Mouse (Mus musculus): ENCODE data around the gene Sgms1.

The Sgms1 gene

GRCm38 (mm10) chr19:32211293-32211585, 178.3 kb downstream of the Sgms1 start:
- DNase-seq (ENCODE audit: low read depth) = no peak

GRCm38 (mm10) chr19:32210450-32211292, 178.8 kb downstream of the Sgms1 start:
- peak; percentile 87 for DNase-seq (ENCODE audit: low read depth)

GRCm38 (mm10) chr19:32210099-32210449, 179.4 kb downstream of the Sgms1 start:
- peak; percentile 71 for DNase-seq (ENCODE audit: low read depth)

GRCm38 (mm10) chr19:32202131-32203114, 187.1 kb downstream of the Sgms1 start:
- DNase-seq (ENCODE audit: low read depth) = peak; percentile 47

- DNase-seq (ENCODE audit: low read depth) = peak; percentile 13
Observed at GRCm38 (mm10) chr19:32199861-32200574, 189.5 kb downstream of the Sgms1 start.

GRCm38 (mm10) chr19:32199133-32199532, 190.4 kb downstream of the Sgms1 start:
- peak; percentile 15 for DNase-seq (ENCODE audit: low read depth)

- peak; percentile 32 for DNase-seq (ENCODE audit: low read depth)
Observed at GRCm38 (mm10) chr19:32198494-32199106, 190.9 kb downstream of the Sgms1 start.

- peak; percentile 88 for DNase-seq (ENCODE audit: low read depth)
Observed at GRCm38 (mm10) chr19:32196976-32197819, 192.3 kb downstream of the Sgms1 start.

- peak; percentile 66 for DNase-seq (ENCODE audit: low read depth)
Observed at GRCm38 (mm10) chr19:32196222-32196621, 193.3 kb downstream of the Sgms1 start.

- no peak for DNase-seq (ENCODE audit: low read depth)
Observed at GRCm38 (mm10) chr19:32194863-32195262, 194.7 kb downstream of the Sgms1 start.

GRCm38 (mm10) chr19:32194074-32194473, 195.4 kb downstream of the Sgms1 start:
- DNase-seq (ENCODE audit: low read depth) = no peak

- DNase-seq (ENCODE audit: low read depth) = no peak
Observed at GRCm38 (mm10) chr19:32191596-32191995, 197.9 kb downstream of the Sgms1 start.

GRCm38 (mm10) chr19:32189961-32190360, 199.6 kb downstream of the Sgms1 start:
- no peak for DNase-seq (ENCODE audit: low read depth)

- no peak for DNase-seq (ENCODE audit: low read depth)
Observed at GRCm38 (mm10) chr19:32189036-32189436, 200.5 kb downstream of the Sgms1 start.

GRCm38 (mm10) chr19:32186594-32187092, 202.9 kb downstream of the Sgms1 start:
- DNase-seq (ENCODE audit: low read depth) = peak; percentile 83

- DNase-seq (ENCODE audit: low read depth) = peak; percentile 28
Observed at GRCm38 (mm10) chr19:32183005-32183404, 206.5 kb downstream of the Sgms1 start.

- no peak for DNase-seq (ENCODE audit: low read depth)
Observed at GRCm38 (mm10) chr19:32182471-32182870, 207.0 kb downstream of the Sgms1 start.

GRCm38 (mm10) chr19:32181721-32182394, 207.7 kb downstream of the Sgms1 start:
- DNase-seq (ENCODE audit: low read depth) = peak; percentile 82

- peak; percentile 42 for DNase-seq (ENCODE audit: low read depth)
Observed at GRCm38 (mm10) chr19:32180756-32181674, 208.5 kb downstream of the Sgms1 start.
